ENCODE assay signal across 9 mouse cellular contexts in the genomic region with DNA sequence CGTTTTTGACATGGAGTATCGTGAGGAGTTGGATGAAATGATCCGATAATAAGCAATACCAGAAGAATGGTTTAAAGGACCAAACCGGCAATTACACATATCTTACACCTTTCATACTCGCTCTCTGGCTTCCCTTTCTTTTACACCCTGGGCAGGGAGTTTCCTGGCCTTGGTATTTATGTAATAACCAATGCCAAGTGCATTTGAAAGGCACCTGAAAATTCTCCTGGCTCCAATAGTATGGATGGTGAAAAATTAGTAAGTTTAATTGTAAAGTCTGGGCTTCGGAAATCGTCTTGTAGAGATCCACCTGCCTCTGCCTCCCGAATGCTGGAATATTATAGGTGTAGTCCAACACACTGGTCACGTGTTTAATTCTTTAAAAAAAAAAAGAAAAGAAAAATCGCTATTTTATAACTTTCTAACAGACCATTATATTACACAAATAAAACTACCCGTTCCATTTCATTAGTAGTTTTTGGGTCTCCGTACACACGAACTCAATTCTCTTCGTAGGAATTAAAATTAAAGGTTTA. TPM values are rescaled to one million over a fixed set of nuclear protein-coding genes. Genes with fewer than 3 reads are reported as not detected.
DNase-seq lines count a peak whose midpoint lies in the region; ATAC-seq and TF ChIP-seq lines count a peak whose summit lies in the region.
"Had no signal": no experiment of that assay in that cellular context is flagged by ENCODE, and none has a peak within 500 bp of the region (broad histone marks: within the 10 kb centered on the region; RNA-seq: fewer than 3 reads in every experiment).

No protein-coding gene starts in this region.

- H3K9ac ChIP-seq in heart, embryonic 11.5 days (ENCODE audit: low read depth, low read length): peak overlapping the region; percentile 62; the same call in 1 of the 2 replicates
- peak overlapping the region; percentile 63 for H3K9ac ChIP-seq in MEL (ENCODE audit: control insufficient read depth, low read depth, low read length, poor library complexity, severe bottlenecking)
- H3K9ac ChIP-seq in forebrain, postnatal 0 days: peak overlapping the region; percentile 57
- H3K9ac ChIP-seq in liver, embryonic 12.5 days: peak overlapping the region; percentile 68

- no peaks in the 10 kb centered on the region for H3K4me1 ChIP-seq in heart, embryonic 11.5 days (ENCODE audit: control insufficient read depth, insufficient read depth, low read length)
- peaks cover 0 to 4% of the 10 kb centered on the region in 2 experiments; a peak in 1 of 4 replicates for H3K4me1 ChIP-seq in MEL (ENCODE audit: control insufficient read depth in 1 of 2, insufficient read depth in 2 of 2, low read length in 2 of 2)
- no peaks in the 10 kb centered on the region for H3K4me1 ChIP-seq in forebrain, postnatal 0 days (ENCODE audit: insufficient read depth)
- H3K4me1 ChIP-seq in liver, embryonic 12.5 days: peaks cover 44% of the 10 kb centered on the region

- no peak for ATAC-seq in heart, embryonic 11.5 days (replicated peaks; ENCODE audit: insufficient number of reproducible peaks, low FRiP score, low TSS enrichment)
- ATAC-seq in forebrain, postnatal 0 days: no peak
- no peak for ATAC-seq in liver, embryonic 12.5 days
- ATAC-seq in megakaryocyte-erythroid progenitor cell, adult 5-6 weeks (replicated peaks; ENCODE audit: low FRiP score, low TSS enrichment, poor library complexity, severe bottlenecking): no peak

- H3K4me3 ChIP-seq in heart, embryonic 11.5 days (ENCODE audit: low read depth, low read length): peak overlapping the region; percentile 63
- H3K4me3 ChIP-seq in MEL (ENCODE audit: control insufficient read depth in 1 of 2, insufficient read depth in 1 of 2, low read depth in 2 of 2, low read length in 2 of 2): peak overlapping the region; percentile 69 to 76
- H3K4me3 ChIP-seq in forebrain, postnatal 0 days (ENCODE audit: low read depth, low read length): peak overlapping the region; percentile 56
- peak overlapping the region; percentile 72 for H3K4me3 ChIP-seq in liver, embryonic 12.5 days

- no peak for TF ChIP-seq RAD21 in MEL (IDR thresholded peaks at IDR 0.05; ENCODE audit: low read depth, low read length)

- no peaks in the 10 kb centered on the region for H3K79me2 ChIP-seq in MEL (ENCODE audit: control insufficient read depth, insufficient read depth, low read length, poor library complexity)

- 5% methylated on average over 14 of the region's 14 CpGs for WGBS in heart, embryonic 11.5 days (ENCODE audit: insufficient replicate concordance)
- 3% methylated on average over 14 of the region's 14 CpGs for WGBS in forebrain, postnatal 0 days
- whole genome bisulfite sequencing in liver, embryonic 12.5 days (ENCODE audit: insufficient replicate concordance): 4% methylated on average over 14 of the region's 14 CpGs

- no peaks in the 10 kb centered on the region for H3K27me3 ChIP-seq in heart, embryonic 11.5 days (ENCODE audit: control insufficient read depth, insufficient read depth, low read length)
- H3K27me3 ChIP-seq in MEL (ENCODE audit: control insufficient read depth in 1 of 2, insufficient read depth in 2 of 2, low read length in 2 of 2): no peaks in the 10 kb centered on the region
- H3K27me3 ChIP-seq in forebrain, postnatal 0 days (ENCODE audit: insufficient read depth, low read length): no peaks in the 10 kb centered on the region
- H3K27me3 ChIP-seq in liver, embryonic 12.5 days (replicated peaks): peaks cover 4% of the 10 kb centered on the region; the same call in 1 of the 2 replicates

- no peaks in the 10 kb centered on the region for H3K36me3 ChIP-seq in heart, embryonic 11.5 days (ENCODE audit: control insufficient read depth, insufficient read depth, low read length)
- H3K36me3 ChIP-seq in MEL (ENCODE audit: control insufficient read depth in 1 of 2, insufficient read depth in 2 of 2, low read length in 2 of 2): peaks cover 0 to 7% of the 10 kb centered on the region in 2 experiments; a peak in 2 of 4 replicates
- no peaks in the 10 kb centered on the region for H3K36me3 ChIP-seq in forebrain, postnatal 0 days (ENCODE audit: insufficient read depth)
- H3K36me3 ChIP-seq in liver, embryonic 12.5 days: no peaks in the 10 kb centered on the region

- TF ChIP-seq POLR2A in MEL (IDR thresholded peaks at IDR 0.05; ENCODE audit: control insufficient read depth in 1 of 2, insufficient read depth in 1 of 2, low read depth in 1 of 2, low read length in 2 of 2, poor library complexity in 1 of 2): no peak

- H3K27ac ChIP-seq in heart, embryonic 11.5 days (ENCODE audit: low read depth, low read length): no peak overlapping the region
- H3K27ac ChIP-seq in MEL (ENCODE audit: control insufficient read depth, low read depth, low read length): peak overlapping the region; percentile 22; the same call in 1 of the 2 replicates
- H3K27ac ChIP-seq in forebrain, postnatal 0 days (ENCODE audit: low read depth, low read length): no peak overlapping the region
- H3K27ac ChIP-seq in liver, embryonic 12.5 days: peak overlapping the region; percentile 77

- TF ChIP-seq EP300 in MEL (IDR thresholded peaks at IDR 0.05; ENCODE audit: low read depth in 1 of 2, low read length in 2 of 2): no peak

- no peak for DNase-seq in heart, adult 8-10 months (ENCODE audit: low spot score)
- peak; percentile 75 for DNase-seq in MEL (ENCODE audit: low read depth, low spot score)
- no peak for DNase-seq in forebrain, postnatal 0 days
- no peak for DNase-seq in adrenal gland, postnatal 10 days
- DNase-seq in layer of hippocampus, adult 9-11 months: no peak

- no peaks in the 10 kb centered on the region for H3K9me3 ChIP-seq in heart, embryonic 11.5 days (replicated peaks; ENCODE audit: control insufficient read depth, low read length)
- H3K9me3 ChIP-seq in MEL (replicated peaks; ENCODE audit: insufficient read depth, low read length): no peaks in the 10 kb centered on the region
- no peaks in the 10 kb centered on the region for H3K9me3 ChIP-seq in forebrain, postnatal 0 days (ENCODE audit: low read length)
- no peaks in the 10 kb centered on the region for H3K9me3 ChIP-seq in liver, embryonic 12.5 days (replicated peaks)

- TF ChIP-seq CTCF in MEL (IDR thresholded peaks at IDR 0.05 in 2 of 3, conservative IDR thresholded peaks at IDR 0.05 in 1 of 3; ENCODE audit: control insufficient read depth in 1 of 3, insufficient read depth in 1 of 3, low read depth in 2 of 3, low read length in 3 of 3, poor library complexity in 1 of 3, severe bottlenecking in 1 of 3): no peak
- TF ChIP-seq CTCF in forebrain, postnatal 0 days (IDR thresholded peaks at IDR 0.05; ENCODE audit: low read depth): no peak

- H3K4me2 ChIP-seq in heart, embryonic 11.5 days: peak overlapping the region; percentile 90
- H3K4me2 ChIP-seq in forebrain, postnatal 0 days (ENCODE audit: low read depth): peak overlapping the region; percentile 90
- peak overlapping the region; percentile 93 for H3K4me2 ChIP-seq in liver, embryonic 12.5 days

RNA-seq across cellular contexts. Expression of gene Trim27, which starts 10.1 kb away (rescaled TPM):
- polyA plus RNA-seq in heart, embryonic 11.5 days (2014; fragmentation: Nextera tagmentation; extraction: Ambion mirVana): 94.9 and 102 TPM in 2 replicates
- 10 to 100 TPM; 17.7 to 20.3 (median 19.3) TPM for total RNA-seq in heart, adult 8-10 months (2022)
- total RNA-seq in MEL (2012; rRNA removed): 257 and 258 TPM in 2 replicates
- polyA plus RNA-seq in MEL (2012; ENCODE audit: insufficient read depth in 1 of 2, insufficient read length in 2 of 2, low read depth in 1 of 2, low replicate concordance in 2 of 2, missing spikeins in 1 of 2): 100 to 1,000 TPM; 311 to 339 TPM
- 81.7 and 90.9 TPM in 2 replicates for total RNA-seq in forebrain, postnatal 0 days (2014; rRNA removed)
- 72.7 and 85.3 TPM in 2 replicates for polyA plus RNA-seq in forebrain, postnatal 0 days (2015; fragmentation: Nextera tagmentation; extraction: Ambion mirVana)
- 129 and 132 TPM in 2 replicates for polyA plus RNA-seq in liver, embryonic 12.5 days (2016; fragmentation: Nextera tagmentation; extraction: Ambion mirVana)
- total RNA-seq in megakaryocyte-erythroid progenitor cell, adult 5-6 weeks (2014; fragmentation: Nextera tagmentation): 97.9 and 102 TPM in 2 replicates
- total RNA-seq in megakaryocyte-erythroid progenitor cell, adult 5-6 weeks (2017): 159 and 225 TPM in 2 replicates
- 10 to 100 TPM; 50.2 to 51.9 TPM for total RNA-seq in adrenal gland, postnatal 10 days (2021)

RNA-seq across cellular contexts. Expression of gene Olfr1368, which starts 23.5 kb away (rescaled TPM):
- polyA plus RNA-seq in heart, embryonic 11.5 days (2014; fragmentation: Nextera tagmentation; extraction: Ambion mirVana): not detected in 2 replicates
- not detected for total RNA-seq in heart, adult 8-10 months (2022)
- total RNA-seq in MEL (2012; rRNA removed): not detected in 2 replicates
- not detected for polyA plus RNA-seq in MEL (2012; ENCODE audit: insufficient read depth in 1 of 2, insufficient read length in 2 of 2, low read depth in 1 of 2, low replicate concordance in 2 of 2, missing spikeins in 1 of 2)
- total RNA-seq in forebrain, postnatal 0 days (2014; rRNA removed): not detected in 2 replicates
- polyA plus RNA-seq in forebrain, postnatal 0 days (2015; fragmentation: Nextera tagmentation; extraction: Ambion mirVana): not detected in 2 replicates
- not detected in 2 replicates for polyA plus RNA-seq in liver, embryonic 12.5 days (2016; fragmentation: Nextera tagmentation; extraction: Ambion mirVana)
- not detected in 2 replicates for total RNA-seq in megakaryocyte-erythroid progenitor cell, adult 5-6 weeks (2014; fragmentation: Nextera tagmentation)
- not detected in 2 replicates for total RNA-seq in megakaryocyte-erythroid progenitor cell, adult 5-6 weeks (2017)
- total RNA-seq in adrenal gland, postnatal 10 days (2021): not detected
- total RNA-seq: left cerebral cortex, postnatal 25 days had no signal

RNA-seq across cellular contexts. Expression of gene Olfr263, which starts 39.8 kb away (rescaled TPM):
- polyA plus RNA-seq in heart, embryonic 11.5 days (2014; fragmentation: Nextera tagmentation; extraction: Ambion mirVana): not detected in 2 replicates
- not detected for total RNA-seq in heart, adult 8-10 months (2022)
- not detected in 2 replicates for total RNA-seq in MEL (2012; rRNA removed)
- polyA plus RNA-seq in MEL (2012; ENCODE audit: insufficient read depth in 1 of 2, insufficient read length in 2 of 2, low read depth in 1 of 2, low replicate concordance in 2 of 2, missing spikeins in 1 of 2): not detected
- total RNA-seq in forebrain, postnatal 0 days (2014; rRNA removed): not detected in 2 replicates
- not detected in 2 replicates for polyA plus RNA-seq in forebrain, postnatal 0 days (2015; fragmentation: Nextera tagmentation; extraction: Ambion mirVana)
- not detected in 2 replicates for polyA plus RNA-seq in liver, embryonic 12.5 days (2016; fragmentation: Nextera tagmentation; extraction: Ambion mirVana)
- not detected in 2 replicates for total RNA-seq in megakaryocyte-erythroid progenitor cell, adult 5-6 weeks (2014; fragmentation: Nextera tagmentation)
- not detected in 2 replicates for total RNA-seq in megakaryocyte-erythroid progenitor cell, adult 5-6 weeks (2017)
- total RNA-seq in adrenal gland, postnatal 10 days (2021): not detected
- total RNA-seq: left cerebral cortex, postnatal 25 days had no signal

RNA-seq across cellular contexts. Expression of gene Olfr1369-ps1, which starts 57.9 kb away (rescaled TPM):
- polyA plus RNA-seq in heart, embryonic 11.5 days (2014; fragmentation: Nextera tagmentation; extraction: Ambion mirVana): 0.06 TPM in 1 of 2 replicates, not detected in the other
- not detected for total RNA-seq in heart, adult 8-10 months (2022)
- not detected in 2 replicates for total RNA-seq in MEL (2012; rRNA removed)
- polyA plus RNA-seq in MEL (2012; ENCODE audit: insufficient read depth in 1 of 2, insufficient read length in 2 of 2, low read depth in 1 of 2, low replicate concordance in 2 of 2, missing spikeins in 1 of 2): under 1 TPM in 1 of 2 experiments, not detected in 1; 0.74 TPM
- not detected in 2 replicates for total RNA-seq in forebrain, postnatal 0 days (2014; rRNA removed)
- polyA plus RNA-seq in forebrain, postnatal 0 days (2015; fragmentation: Nextera tagmentation; extraction: Ambion mirVana): not detected in 2 replicates
- 0.10 TPM in 2 replicates for polyA plus RNA-seq in liver, embryonic 12.5 days (2016; fragmentation: Nextera tagmentation; extraction: Ambion mirVana)
- total RNA-seq in megakaryocyte-erythroid progenitor cell, adult 5-6 weeks (2014; fragmentation: Nextera tagmentation): not detected in 2 replicates
- total RNA-seq in megakaryocyte-erythroid progenitor cell, adult 5-6 weeks (2017): not detected in 2 replicates
- not detected for total RNA-seq in adrenal gland, postnatal 10 days (2021)
- total RNA-seq: left cerebral cortex, postnatal 25 days had no signal

Comparison
In these comparisons a context has a peak if more than half of its experiments do, and no peak if none do; other contexts are left out.
1. H3K27ac ChIP-seq: peak in MEL (single experiment) and liver, embryonic 12.5 days (single experiment); none in heart, embryonic 11.5 days (single experiment) and forebrain, postnatal 0 days (single experiment).
2. Peak in every context shown above with its lines, with median percentiles within 50 percentile points of each other: H3K4me2 ChIP-seq, H3K4me3 ChIP-seq and H3K9ac ChIP-seq.